Mouse (Mus musculus) kidney, embryonic 16.5 days (tissue): ENCODE data around the gene H2-Oa. TPM values are rescaled to one million over a fixed set of nuclear protein-coding genes. Genes with fewer than 3 reads are reported as not detected.

Experiments used
- ATAC-seq: fragments of 200-750 bp; cut with Nextera tagmentation; 2 replicates; pipeline ENCODE4 v1.8.0; 2017; ENCODE audit warnings: moderate TSS enrichment; ENCODE audit not compliant: low FRiP score, low TSS enrichment
- H3K27ac ChIP-seq: fragments of 300-500 bp; sonication (generic); 2 replicates; pipeline ENCODE4 v1.5.1; 2014; ENCODE audit warnings: low read length
- H3K27me3 ChIP-seq: fragments of 300-500 bp; sonication (generic); 2 replicates; pipeline ENCODE4 v1.6.1; 2014; ENCODE audit warnings: low read length, control low read depth, mixed read lengths; ENCODE audit not compliant: insufficient read depth
- H3K36me3 ChIP-seq: fragments of 300-500 bp; sonication (generic); 2 replicates; pipeline ENCODE4 v1.6.1; 2014; ENCODE audit warnings: low read length, control low read depth, mixed read lengths; ENCODE audit not compliant: insufficient read depth
- H3K4me1 ChIP-seq: fragments of 300-500 bp; sonication (generic); 2 replicates; pipeline ENCODE4 v1.6.1; 2014; ENCODE audit warnings: low read length, control low read depth, mixed read lengths; ENCODE audit not compliant: insufficient read depth
- H3K4me2 ChIP-seq: fragments of 300-500 bp; sonication (generic); replicated peaks from 2 replicates; pipeline ENCODE4 v1.6.1; 2014; ENCODE audit warnings: low read depth, low read length
- H3K4me3 ChIP-seq: fragments of 300-500 bp; sonication (generic); 2 replicates; pipeline ENCODE4 v1.5.1; 2014; ENCODE audit warnings: mild to moderate bottlenecking, low read length
- H3K9ac ChIP-seq: fragments of 300-500 bp; sonication (generic); replicated peaks from 2 replicates; pipeline ENCODE4 v1.6.1; 2014; ENCODE audit warnings: low read length
- H3K9me3 ChIP-seq: fragments of 300-500 bp; sonication (generic); 2 replicates; pipeline ENCODE4 v1.6.1; 2016; ENCODE audit warnings: low read length, control low read depth
- WGBS: fragments of 180-500 bp; shearing (Covaris S2); extraction: QIAGEN DNeasy Blood & Tissue Kit; methylation state at CpG from one replicate; pipeline ENCODE4 v1.1.7; 2014; 5-methylcytosine and 5-hydroxymethylcytosine counted together
- polyA plus RNA-seq: library from polyadenylated mRNA; unstranded; fragments of >200 nt; fragmentation: Nextera tagmentation; extraction: Ambion mirVana; gene quantifications from 2 replicates; pipeline ENCODE4 v1.2.1, GENCODE M21; 2015

Gene H2-Oa
- polyA plus RNA-seq, 1 experiment from 2014 or later = 0.52 TPM

DNA sequence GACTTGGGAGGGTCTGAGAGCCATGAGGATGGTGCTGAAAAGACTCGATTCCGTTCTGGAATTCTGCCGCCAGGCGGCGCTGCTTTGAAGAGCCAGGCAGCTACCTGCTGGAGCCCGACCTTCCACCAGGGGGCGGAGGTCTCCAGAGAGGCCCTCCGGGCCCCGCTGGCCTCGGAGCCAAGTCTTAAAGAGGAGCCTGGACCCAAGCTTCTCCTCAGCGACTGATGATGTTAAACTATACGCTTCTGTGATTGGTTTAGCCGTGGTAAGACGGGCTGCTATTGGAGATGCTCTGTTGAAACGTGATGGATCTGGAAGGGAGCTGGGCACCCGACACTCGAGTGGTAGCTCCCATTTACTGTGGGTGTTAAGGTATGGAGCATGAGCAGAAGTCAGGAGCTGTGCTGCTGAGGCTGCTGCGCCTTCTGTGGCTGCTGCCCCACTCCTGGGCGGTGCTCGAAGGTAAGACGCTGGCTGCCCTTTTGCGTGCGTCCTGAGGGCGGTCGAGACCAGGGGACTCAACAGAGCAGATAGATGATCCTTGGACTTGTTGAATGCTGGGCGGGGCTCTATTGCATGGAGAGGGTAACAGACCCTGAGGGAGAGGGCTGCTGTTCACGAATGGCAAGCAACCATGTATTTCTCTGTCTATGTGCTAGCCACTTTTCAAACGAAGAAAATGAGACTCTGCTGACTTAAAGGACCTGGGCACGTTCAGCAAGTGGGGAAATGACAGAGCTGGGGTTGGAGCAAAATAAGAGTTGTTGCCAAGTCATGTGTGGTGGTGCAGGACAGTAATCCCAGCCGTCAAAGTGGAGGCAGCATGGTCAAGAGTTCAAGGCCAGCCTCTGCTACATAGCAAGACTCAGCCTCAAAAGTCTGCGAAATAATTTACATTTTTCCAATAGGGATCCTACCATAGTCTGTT, 43.4 kb downstream of the H2-Oa start:
- peak overlapping the region; percentile 45 for H3K4me3 ChIP-seq
- H3K9me3 ChIP-seq = no peaks in the 10 kb centered on the region
- H3K27me3 ChIP-seq = peaks cover 13% of the 10 kb centered on the region
- ATAC-seq = peak; percentile 98
- WGBS = 6% methylated on average over 31 of the region's 31 CpGs
- H3K4me2 ChIP-seq = peak overlapping the region; percentile 80
- no peaks in the 10 kb centered on the region for H3K36me3 ChIP-seq
- peak overlapping the region; percentile 54 for H3K9ac ChIP-seq
- 0 out of 2 replicates have a peak overlapping the region, but pooled peaks have one; percentile 28 for H3K27ac ChIP-seq
- H3K4me1 ChIP-seq = peaks cover 23% of the 10 kb centered on the region; the same call in 1 of the 2 replicates

DNA sequence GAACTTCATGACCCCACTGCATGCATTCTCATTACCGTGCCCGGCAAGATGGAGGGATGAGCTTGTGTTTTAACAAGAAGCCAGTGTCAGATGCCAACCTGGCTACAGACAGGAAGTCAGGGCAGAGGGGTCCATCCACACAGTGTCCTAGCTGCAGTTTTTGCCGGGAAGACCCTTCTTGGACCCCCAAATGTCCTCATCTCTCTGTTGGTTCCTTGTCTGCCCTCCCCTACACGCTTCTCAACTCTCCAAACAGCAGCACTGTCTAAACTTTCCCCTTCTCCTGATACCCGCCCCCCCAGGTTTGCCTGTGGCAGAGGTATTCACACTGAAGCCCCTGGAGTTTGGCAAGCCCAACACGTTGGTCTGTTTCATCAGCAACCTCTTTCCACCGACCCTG, 45.5 kb downstream of the H2-Oa start:
- no peaks in the 10 kb centered on the region for H3K9me3 ChIP-seq
- H3K27me3 ChIP-seq = peaks cover 18% of the 10 kb centered on the region
- no peak overlapping the region for H3K9ac ChIP-seq
- H3K4me3 ChIP-seq = no peak overlapping the region
- no peak overlapping the region for H3K27ac ChIP-seq
- H3K36me3 ChIP-seq = no peaks in the 10 kb centered on the region
- no peak for ATAC-seq
- H3K4me1 ChIP-seq = peaks cover 23% of the 10 kb centered on the region; the same call in 1 of the 2 replicates
- WGBS = 70% methylated on average over 7 of the region's 7 CpGs
- H3K4me2 ChIP-seq = no peak overlapping the region

- Histone ChIP-seq H3K4me3 (no peak overlapping the region), H3K36me3 (no peaks in the 10 kb centered on the region), H3K4me1 (peaks cover 27% of the 10 kb centered on the region; the same call in 1 of the 2 replicates), H3K27me3 (peaks cover 18% of the 10 kb centered on the region), H3K4me2 (no peak overlapping the region), H3K27ac (no peak overlapping the region), H3K9me3 (no peaks in the 10 kb centered on the region), H3K9ac (no peak overlapping the region)
- ATAC-seq = no peak
- WGBS = 80% methylated on average over 7 of the region's 7 CpGs
These were observed 46.5 kb downstream of the H2-Oa start for GRCm38 (mm10) chr17:34138655-34139054.

- Histone ChIP-seq H3K4me3 (peak overlapping the region; percentile 37), H3K27ac (no peak overlapping the region), H3K36me3 (no peaks in the 10 kb centered on the region), H3K27me3 (peaks cover 18% of the 10 kb centered on the region), H3K4me2 (peak overlapping the region; percentile 60), H3K9me3 (no peaks in the 10 kb centered on the region), H3K9ac (peak overlapping the region; percentile 53), H3K4me1 (peaks cover 27% of the 10 kb centered on the region; the same call in 1 of the 2 replicates)
- 0 out of 2 replicates have a peak, but pooled peaks have one; percentile 10 for ATAC-seq
- WGBS = 1% methylated on average over 16 of the region's 16 CpGs
These were observed 47.3 kb downstream of the H2-Oa start for GRCm38 (mm10) chr17:34139416-34139815.

- WGBS = 11% methylated on average over 5 of the region's 5 CpGs
- Histone ChIP-seq H3K27ac (no peak overlapping the region), H3K9ac (no peak overlapping the region), H3K4me2 (peak overlapping the region; percentile 60; the same call in 1 of the 2 replicates), H3K4me3 (no peak overlapping the region), H3K4me1 (peaks cover 27% of the 10 kb centered on the region; the same call in 1 of the 2 replicates), H3K27me3 (peaks cover 18% of the 10 kb centered on the region), H3K9me3 (no peaks in the 10 kb centered on the region), H3K36me3 (no peaks in the 10 kb centered on the region)
- ATAC-seq = no peak
These were observed 48.1 kb downstream of the H2-Oa start for GRCm38 (mm10) chr17:34140240-34140639.

GRCm38 (mm10) chr17:34141448-34141847, 49.3 kb downstream of the H2-Oa start:
- 72% methylated on average over 4 of the region's 4 CpGs for WGBS
- Histone ChIP-seq H3K27ac (no peak overlapping the region), H3K4me2 (no peak overlapping the region), H3K9me3 (no peaks in the 10 kb centered on the region), H3K9ac (no peak overlapping the region), H3K27me3 (peaks cover 18% of the 10 kb centered on the region), H3K36me3 (no peaks in the 10 kb centered on the region), H3K4me3 (no peak overlapping the region), H3K4me1 (peaks cover 17% of the 10 kb centered on the region; the same call in 1 of the 2 replicates)
- ATAC-seq = no peak

GRCm38 (mm10) chr17:34142456-34143010, 50.4 kb downstream of the H2-Oa start:
- 79% methylated on average over 7 of the region's 7 CpGs for WGBS
- Histone ChIP-seq H3K36me3 (no peaks in the 10 kb centered on the region), H3K9me3 (no peaks in the 10 kb centered on the region), H3K27ac (0 out of 2 replicates have a peak overlapping the region, but pooled peaks have one; percentile 20), H3K4me1 (peaks cover 17% of the 10 kb centered on the region; the same call in 1 of the 2 replicates), H3K9ac (no peak overlapping the region), H3K4me3 (no peak overlapping the region), H3K4me2 (0 out of 2 replicates have a peak overlapping the region, but pooled peaks have one; percentile 29), H3K27me3 (peaks cover 15% of the 10 kb centered on the region)
- 0 out of 2 replicates have a peak, but pooled peaks have one; percentile 25 for ATAC-seq

- peak; percentile 74 for ATAC-seq
- H3K36me3 ChIP-seq = no peaks in the 10 kb centered on the region
- no peak within 1 kb of the TSS for H3K4me3 ChIP-seq
- H3K9me3 ChIP-seq = no peaks in the 10 kb centered on the region
- H3K27ac ChIP-seq = 0 out of 2 replicates have a peak within 1 kb of the TSS, but pooled peaks have one; percentile 20
- H3K4me2 ChIP-seq = peak within 1 kb of the TSS; percentile 29; the same call in 1 of the 2 replicates
- WGBS = 12% methylated on average over 7 of the region's 7 CpGs
- peaks cover 17% of the 10 kb centered on the region; the same call in 1 of the 2 replicates for H3K4me1 ChIP-seq
- H3K9ac ChIP-seq = no peak within 1 kb of the TSS
- H3K27me3 ChIP-seq = peaks cover 15% of the 10 kb centered on the region
These were observed 50.9 kb downstream of the H2-Oa start, which contains the start of gene H2-DMb2 for GRCm38 (mm10) chr17:34143033-34143432. Gene H2-DMb2, plus strand, starts transcription at chr17:34143307.

- WGBS = 55% methylated on average over 5 of the region's 5 CpGs
- no peak for ATAC-seq
- H3K9ac ChIP-seq = no peak overlapping the region
- no peaks in the 10 kb centered on the region for H3K9me3 ChIP-seq
- H3K4me2 ChIP-seq = peak overlapping the region; percentile 29; the same call in 1 of the 2 replicates
- no peaks in the 10 kb centered on the region for H3K36me3 ChIP-seq
- H3K27me3 ChIP-seq = peaks cover 12% of the 10 kb centered on the region
- peaks cover 17% of the 10 kb centered on the region; the same call in 1 of the 2 replicates for H3K4me1 ChIP-seq
- no peak overlapping the region for H3K4me3 ChIP-seq
- H3K27ac ChIP-seq = no peak overlapping the region
These were observed 51.3 kb downstream of the H2-Oa start for GRCm38 (mm10) chr17:34143461-34143860.
